Mouse (Mus musculus) intestine, embryonic 14.5 days (tissue): ENCODE data around the gene Dab2ip. TPM values are rescaled to one million over a fixed set of nuclear protein-coding genes. Genes with fewer than 3 reads are reported as not detected.

Experiments
- ATAC-seq: fragments of 200-750 bp; cut with Nextera tagmentation; replicated peaks from 2 replicates; pipeline ENCODE4 v1.8.0; 2017; ENCODE audit warnings: low read depth, moderate number of reproducible peaks, moderate TSS enrichment, moderate library complexity; ENCODE audit not compliant: low FRiP score, low TSS enrichment
- DNase-seq: peaks from one replicate; pipeline ENCODE4 v3.0.0-alpha.2; 2018; ENCODE audit warnings: low spot score
- H3K27ac ChIP-seq: fragments of 300-500 bp; sonication (generic); 2 replicates; pipeline ENCODE4 v1.5.1; 2014; ENCODE audit warnings: low read depth, mild to moderate bottlenecking, control low read depth
- H3K27me3 ChIP-seq: fragments of 300-500 bp; sonication (generic); replicated peaks from 2 replicates; pipeline ENCODE4 v1.6.1; 2014; ENCODE audit warnings: low read length, control low read depth; ENCODE audit not compliant: control insufficient read depth, insufficient read depth
- H3K36me3 ChIP-seq: fragments of 300-500 bp; sonication (generic); 2 replicates; pipeline ENCODE4 v1.6.1; 2014; ENCODE audit warnings: low read length, control low read depth; ENCODE audit not compliant: control insufficient read depth, insufficient read depth
- H3K4me1 ChIP-seq: fragments of 300-500 bp; sonication (generic); replicated peaks from 2 replicates; pipeline ENCODE4 v1.6.1; 2014; ENCODE audit warnings: low read length, control low read depth, mixed read lengths; ENCODE audit not compliant: control insufficient read depth, insufficient read depth
- H3K4me2 ChIP-seq: fragments of 300-500 bp; sonication (generic); 2 replicates; pipeline ENCODE4 v1.6.1; 2014; ENCODE audit warnings: low read length
- H3K4me3 ChIP-seq: fragments of 300-500 bp; sonication (generic); 2 replicates; pipeline ENCODE4 v1.5.1; 2014; ENCODE audit warnings: low read depth, low read length, control low read depth, mixed read lengths
- H3K9ac ChIP-seq: fragments of 300-500 bp; sonication (generic); 2 replicates; pipeline ENCODE4 v1.6.1; 2014; ENCODE audit warnings: mild to moderate bottlenecking, low read length
- H3K9me3 ChIP-seq: fragments of 300-500 bp; sonication (generic); 2 replicates; pipeline ENCODE4 v1.6.1; 2016; ENCODE audit warnings: low read length, control low read depth; ENCODE audit not compliant: control insufficient read depth
- WGBS: fragments of 180-500 bp; shearing (Covaris S2); extraction: QIAGEN DNeasy Blood & Tissue Kit; methylation state at CpG from one replicate; pipeline ENCODE4 v1.1.7; 2014; 5-methylcytosine and 5-hydroxymethylcytosine counted together
- polyA plus RNA-seq: library from polyadenylated mRNA; unstranded; fragments of >200 nt; fragmentation: Nextera tagmentation; extraction: Ambion mirVana; gene quantifications from 2 replicates; pipeline ENCODE4 v1.2.1, GENCODE M21; 2014

Dab2ip gene
- polyA plus RNA-seq, 1 experiment from 2014 or later = 47.8 TPM

GRCm38 (mm10) chr2:35651297-35651731 lies 93.2 kb downstream of the Dab2ip start:
- no peak overlapping the region for H3K9ac ChIP-seq
- H3K4me1 ChIP-seq = peaks cover 4% of the 10 kb centered on the region
- no peak overlapping the region for H3K4me2 ChIP-seq
- H3K27me3 ChIP-seq = no peaks in the 10 kb centered on the region
- DNase-seq (no peak), ATAC-seq (no peak)
- WGBS = 54% methylated on average over 6 of the region's 6 CpGs
- H3K4me3 ChIP-seq = no peak overlapping the region
- H3K9me3 ChIP-seq = no peaks in the 10 kb centered on the region
- H3K27ac ChIP-seq = no peak overlapping the region
- peaks cover 10% of the 10 kb centered on the region; the same call in 1 of the 2 replicates for H3K36me3 ChIP-seq

GRCm38 (mm10) chr2:35652984-35653383 lies 94.9 kb downstream of the Dab2ip start:
- H3K4me3 ChIP-seq = no peak overlapping the region
- peaks cover 10% of the 10 kb centered on the region for H3K4me1 ChIP-seq
- DNase-seq (no peak), ATAC-seq (peak; percentile 38)
- 63% methylated on average over 4 of the region's 4 CpGs for WGBS
- no peak overlapping the region for H3K9ac ChIP-seq
- H3K27ac ChIP-seq = no peak overlapping the region
- 0 out of 2 replicates have a peak, but pooled peaks cover 3% of the 10 kb centered on the region for H3K36me3 ChIP-seq
- no peaks in the 10 kb centered on the region for H3K27me3 ChIP-seq
- H3K4me2 ChIP-seq = no peak overlapping the region
- H3K9me3 ChIP-seq = no peaks in the 10 kb centered on the region

- Histone ChIP-seq H3K9me3 (no peaks in the 10 kb centered on the region), H3K4me1 (peaks cover 10% of the 10 kb centered on the region), H3K4me3 (no peak overlapping the region), H3K4me2 (no peak overlapping the region), H3K27me3 (no peaks in the 10 kb centered on the region), H3K27ac (no peak overlapping the region), H3K9ac (no peak overlapping the region), H3K36me3 (0 out of 2 replicates have a peak, but pooled peaks cover 3% of the 10 kb centered on the region)
- DNase-seq = no peak
- ATAC-seq = no peak
- WGBS = 86% methylated on average over 6 of the region's 6 CpGs
Observed at GRCm38 (mm10) chr2:35654795-35655194, 96.7 kb downstream of the Dab2ip start.

- H3K27ac ChIP-seq = no peak overlapping the region
- no peak overlapping the region for H3K4me2 ChIP-seq
- ATAC-seq (no peak), DNase-seq (no peak)
- H3K4me3 ChIP-seq = no peak overlapping the region
- H3K9me3 ChIP-seq = no peaks in the 10 kb centered on the region
- 64% methylated on average over 8 of the region's 8 CpGs for WGBS
- no peak overlapping the region for H3K9ac ChIP-seq
- H3K27me3 ChIP-seq = no peaks in the 10 kb centered on the region
- H3K4me1 ChIP-seq = peaks cover 10% of the 10 kb centered on the region
- H3K36me3 ChIP-seq = no peaks in the 10 kb centered on the region
Observed at GRCm38 (mm10) chr2:35655996-35656395, 97.9 kb downstream of the Dab2ip start.

GRCm38 (mm10) chr2:35658311-35658710 lies 100.2 kb downstream of the Dab2ip start:
- no peak for ATAC-seq
- H3K36me3 ChIP-seq = no peaks in the 10 kb centered on the region
- no peak overlapping the region for H3K4me2 ChIP-seq
- H3K9me3 ChIP-seq = no peaks in the 10 kb centered on the region
- no peak overlapping the region for H3K27ac ChIP-seq
- no peak overlapping the region for H3K4me3 ChIP-seq
- 46% methylated on average over 3 of the region's 3 CpGs for WGBS
- H3K9ac ChIP-seq = no peak overlapping the region
- H3K4me1 ChIP-seq = peaks cover 19% of the 10 kb centered on the region
- H3K27me3 ChIP-seq = no peaks in the 10 kb centered on the region
- DNase-seq = no peak

GRCm38 (mm10) chr2:35659578-35660194 lies 101.6 kb downstream of the Dab2ip start:
- H3K27ac ChIP-seq = no peak overlapping the region
- H3K27me3 ChIP-seq = no peaks in the 10 kb centered on the region
- WGBS = 72% methylated on average over 5 of the region's 5 CpGs

GRCm38 (mm10) chr2:35660953-35661374 lies 102.9 kb downstream of the Dab2ip start:
- Histone ChIP-seq H3K4me1 (peaks cover 38% of the 10 kb centered on the region), H3K4me3 (peak overlapping the region; percentile 60), H3K9me3 (no peaks in the 10 kb centered on the region), H3K4me2 (peak overlapping the region; percentile 80), H3K27ac (peak overlapping the region; percentile 82), H3K27me3 (no peaks in the 10 kb centered on the region), H3K9ac (peak overlapping the region; percentile 76), H3K36me3 (no peaks in the 10 kb centered on the region)
- WGBS = 2% methylated on average over 18 of the region's 47 CpGs
- DNase-seq (peak; percentile 94), ATAC-seq (peak; percentile 78)

More at GRCm38 (mm10) chr2:35659578-35660194, 101.6 kb downstream of the Dab2ip start:
- Histone ChIP-seq H3K36me3 (no peaks in the 10 kb centered on the region), H3K9me3 (no peaks in the 10 kb centered on the region), H3K4me1 (peaks cover 30% of the 10 kb centered on the region), H3K4me3 (no peak overlapping the region), H3K9ac (no peak overlapping the region), H3K4me2 (no peak overlapping the region)
- DNase-seq (no peak), ATAC-seq (no peak)

GRCm38 (mm10) chr2:35661454-35662000 lies 103.5 kb downstream of the Dab2ip start:
- Histone ChIP-seq H3K9me3 (no peaks in the 10 kb centered on the region), H3K27me3 (no peaks in the 10 kb centered on the region), H3K4me1 (peaks cover 40% of the 10 kb centered on the region), H3K4me3 (peak overlapping the region; percentile 60), H3K27ac (peak overlapping the region; percentile 82), H3K4me2 (peak overlapping the region; percentile 80), H3K36me3 (0 out of 2 replicates have a peak, but pooled peaks cover under 1% of the 10 kb centered on the region), H3K9ac (peak overlapping the region; percentile 76)
- ATAC-seq = peak; percentile 48
- 0% methylated on average over 46 of the region's 51 CpGs for WGBS
- peak; percentile 77 for DNase-seq
